9 mouse cellular contexts compared by ENCODE assay signal in genomic region chr2:180919913-180920809, GRCm38 (mm10). TPM values are rescaled to one million over a fixed set of nuclear protein-coding genes. Genes with fewer than 3 reads are reported as not detected.
DNase-seq lines count a peak whose midpoint lies in the region; ATAC-seq and TF ChIP-seq lines count a peak whose summit lies in the region.
"Had no signal": no experiment of that assay in that cellular context is flagged by ENCODE, and none has a peak within 500 bp of the region (broad histone marks: within the 10 kb centered on the region; RNA-seq: fewer than 3 reads in every experiment).

No protein-coding gene starts in this region.

- peaks cover 25% of the 10 kb centered on the region for H3K36me3 ChIP-seq in kidney, postnatal 0 days (ENCODE audit: insufficient read depth, low read length)
- peaks cover 22% of the 10 kb centered on the region; the same call in 1 of the 2 replicates for H3K36me3 ChIP-seq in macrophage (ENCODE audit: inconsistent target)

- peak overlapping the region; percentile 82 for H3K27ac ChIP-seq in kidney, postnatal 0 days
- H3K27ac ChIP-seq in macrophage: peak overlapping the region; percentile 35

- H3K79me2 ChIP-seq in macrophage (ENCODE audit: inconsistent target): peaks cover 53% of the 10 kb centered on the region

- peaks cover 6% of the 10 kb centered on the region for H3K4me1 ChIP-seq in kidney, postnatal 0 days (replicated peaks; ENCODE audit: insufficient read depth, low read length)

- H3K9me3 ChIP-seq in kidney, postnatal 0 days (replicated peaks; ENCODE audit: low read length): no peaks in the 10 kb centered on the region

- peak overlapping the region; percentile 100 for H3K4me3 ChIP-seq in kidney, postnatal 0 days (replicated peaks; ENCODE audit: low read depth, low read length)
- peak overlapping the region; percentile 89 for H3K4me3 ChIP-seq in macrophage (ENCODE audit: inconsistent target)

- TF ChIP-seq CTCF in Patski (IDR thresholded peaks at IDR 0.05): no peak
- no peak for TF ChIP-seq CTCF in kidney, postnatal 0 days (IDR thresholded peaks at IDR 0.05; ENCODE audit: low read depth)

- under 1% methylated on average over 61 of the region's 61 CpGs for WGBS in kidney, postnatal 0 days
- under 1% methylated on average over 61 of the region's 61 CpGs for WGBS in macrophage (ENCODE audit: missing documents)

- peak; percentile 41 for ATAC-seq in Patski
- ATAC-seq in kidney, postnatal 0 days (replicated peaks; ENCODE audit: low FRiP score, low read depth): peak; percentile 61

- CTCF ChIA-PET in Patski (lab: Charles Lee): interaction anchor here (0.8 to 3.5 kb wide), 3 partner anchors 43 to 62 kb away, joined by 3 to 16 read pairs (median 3); no protein-coding TSS in a partner anchor

- H3K9ac ChIP-seq in kidney, postnatal 0 days (ENCODE audit: low read depth, low read length): peak overlapping the region; percentile 99

- POLR2A ChIA-PET in Patski (lab: Charles Lee): interaction anchor here (1.1 to 2.0 kb wide), 4 partner anchors 13 to 48 kb away, joined by 4 to 7 read pairs (median 6); no protein-coding TSS in a partner anchor

- peak; percentile 26 for DNase-seq in layer of hippocampus, adult 11-12 months (ENCODE audit: low spot score)
- no peak for DNase-seq in layer of hippocampus, adult 18-20 months (ENCODE audit: low spot score in 2 of 2)
- DNase-seq in Patski (ENCODE audit: low read depth, low spot score): no peak
- peak; percentile 15 for DNase-seq in gastrocnemius, adult 18-20 months (ENCODE audit: low spot score)
- DNase-seq in kidney, postnatal 0 days (ENCODE audit: low spot score): peak; percentile 39
- DNase-seq in spleen, postnatal 36 days (ENCODE audit: low spot score in 2 of 2): peak; percentile 13 to 23
- no peak for DNase-seq in cerebellum, adult 11 months

- H3K4me2 ChIP-seq in kidney, postnatal 0 days (ENCODE audit: low read length): peak overlapping the region; percentile 62

- H3K27me3 ChIP-seq in Patski: no peaks in the 10 kb centered on the region
- no peaks in the 10 kb centered on the region for H3K27me3 ChIP-seq in kidney, postnatal 0 days (ENCODE audit: insufficient read depth, low read length)

- in situ Hi-C loops in Patski (cut with MboI; ENCODE audit: low pct_unique_long_range_greater_than_20kb): loop anchor here (5.0 to 10.0 kb wide), 2 partner anchors 42 to 145 kb away; no protein-coding TSS in a partner anchor

RNA-seq across cellular contexts. Expression of gene Ythdf1, which starts 0.6 kb away (rescaled TPM):
- 10 to 100 TPM; 50.9 to 55.6 TPM for total RNA-seq in layer of hippocampus, adult 18-20 months (2021)
- polyA plus RNA-seq in Patski (2021): 51.7 TPM
- total RNA-seq in gastrocnemius, adult 18-20 months (2021): 10 to 100 TPM; 39.9 to 41.6 TPM
- 50.0 and 55.5 TPM in 2 replicates for polyA plus RNA-seq in kidney, postnatal 0 days (2015; fragmentation: Nextera tagmentation; extraction: Ambion mirVana)
- 10 to 100 TPM in 24 of 26 experiments, 1 to 10 TPM in 2; 7.3 to 64.1 (median 26.1) TPM for total RNA-seq in macrophage (2018; cell fraction: chromatin; rRNA removed)
- total RNA-seq in macrophage (2018; cell fraction: cytosol; rRNA removed): 10 to 100 TPM; 30.0 to 61.1 (median 39.2) TPM
- 10 to 100 TPM; 14.2 to 80.8 (median 42.7) TPM for total RNA-seq in macrophage (2018; cell fraction: nucleus; rRNA removed)
- polyA plus RNA-seq in macrophage (2018): 27.2 to 34.6 TPM (median 28.8 TPM) in 3 replicates

RNA-seq across cellular contexts. Expression of gene Birc7, which starts 8.7 kb away (rescaled TPM):
- under 1 TPM; 0.27 to 0.28 TPM for total RNA-seq in layer of hippocampus, adult 18-20 months (2021)
- polyA plus RNA-seq in Patski (2021): not detected
- not detected for total RNA-seq in gastrocnemius, adult 18-20 months (2021)
- not detected in 2 replicates for polyA plus RNA-seq in kidney, postnatal 0 days (2015; fragmentation: Nextera tagmentation; extraction: Ambion mirVana)
- total RNA-seq in macrophage (2018; cell fraction: chromatin; rRNA removed): not detected
- total RNA-seq in macrophage (2018; cell fraction: cytosol; rRNA removed): not detected
- total RNA-seq in macrophage (2018; cell fraction: nucleus; rRNA removed): not detected
- polyA plus RNA-seq in macrophage (2018): not detected in 3 replicates
- total RNA-seq: neutrophil, adult 5-6 weeks had no signal

RNA-seq across cellular contexts. Expression of gene Nkain4, which starts 34.3 kb away (rescaled TPM):
- total RNA-seq in layer of hippocampus, adult 18-20 months (2021): 10 to 100 TPM; 52.7 to 54.2 TPM
- polyA plus RNA-seq in Patski (2021) (0.59 TPM), macrophage (2018) (not detected in 3 replicates)
- total RNA-seq in gastrocnemius, adult 18-20 months (2021): under 1 TPM in 1 of 2 experiments, not detected in 1; 0.66 TPM
- polyA plus RNA-seq in kidney, postnatal 0 days (2015; fragmentation: Nextera tagmentation; extraction: Ambion mirVana): 24.1 and 26.6 TPM in 2 replicates
- 1 to 10 TPM in 1 of 26 experiments, not detected in 25; 2.6 TPM for total RNA-seq in macrophage (2018; cell fraction: chromatin; rRNA removed)
- total RNA-seq in macrophage (2018; cell fraction: cytosol; rRNA removed): not detected
- not detected for total RNA-seq in macrophage (2018; cell fraction: nucleus; rRNA removed)
- total RNA-seq: neutrophil, adult 5-6 weeks had no signal

RNA-seq across cellular contexts. Expression of gene Arfgap1, which starts 46.9 kb away (rescaled TPM):
- 100 to 1,000 TPM; 127 to 135 TPM for total RNA-seq in layer of hippocampus, adult 18-20 months (2021)
- polyA plus RNA-seq in Patski (2021) (56.2 TPM), macrophage (2018) (24.6 to 27.3 TPM (median 25.5 TPM) in 3 replicates)
- total RNA-seq in gastrocnemius, adult 18-20 months (2021): 10 to 100 TPM; 29.1 to 29.4 TPM
- polyA plus RNA-seq in kidney, postnatal 0 days (2015; fragmentation: Nextera tagmentation; extraction: Ambion mirVana): 55.7 and 65.9 TPM in 2 replicates
- 100 to 1,000 TPM; 102 to 214 (median 156) TPM for total RNA-seq in macrophage (2018; cell fraction: chromatin; rRNA removed)
- total RNA-seq in macrophage (2018; cell fraction: cytosol; rRNA removed): 10 to 100 TPM; 18.0 to 33.9 (median 25.3) TPM
- 100 to 1,000 TPM in 4 of 26 experiments, 10 to 100 TPM in 22; 45.9 to 116 (median 68.2) TPM for total RNA-seq in macrophage (2018; cell fraction: nucleus; rRNA removed)

Comparison
In these comparisons a context has a peak if more than half of its experiments do, and no peak if none do; other contexts are left out.
1. DNase-seq: peak in layer of hippocampus, adult 11-12 months (single experiment), gastrocnemius, adult 18-20 months (single experiment), kidney, postnatal 0 days (single experiment) and spleen, postnatal 36 days (2 of 2); none in layer of hippocampus, adult 18-20 months (0 of 2), Patski (single experiment) and cerebellum, adult 11 months (single experiment).
2. RNA of gene Nkain4, which starts 34.3 kb away (polyA plus RNA-seq): 24.1 to 26.6 TPM in kidney, postnatal 0 days; 0.59 TPM in Patski (single experiment) and not detected in macrophage; every median in the first group is over 10 times any median in the second.